Mouse (Mus musculus) retina, embryonic 14.5 days (tissue): Measurements from ENCODE around the gene Olfr102.

Source experiments
- DNase-seq: peaks from one replicate; pipeline ENCODE4 v3.0.0-alpha.2; 2015; ENCODE audit warnings: low spot score

Olfr102 gene

DNA sequence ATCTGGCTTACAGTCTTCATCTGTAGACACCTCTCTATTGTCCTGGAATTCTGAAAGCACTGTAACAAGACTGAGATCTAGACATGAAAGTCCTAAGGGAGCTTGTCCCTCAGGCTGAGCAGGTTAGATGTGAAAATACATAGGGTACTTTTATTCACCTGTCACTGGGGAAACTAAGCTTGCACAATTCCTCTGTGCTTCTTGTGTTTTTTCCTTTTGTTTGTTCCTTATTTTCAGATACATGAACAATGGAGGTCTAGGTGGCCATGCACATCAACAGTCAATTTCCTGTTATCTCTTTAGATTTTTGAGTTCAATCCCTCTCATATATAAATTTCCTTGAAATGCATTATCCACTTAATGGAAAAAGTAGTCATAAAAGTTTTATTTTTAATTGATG is at the start of gene Olfr102:
Olfr102 (minus strand) TSS at position 101 of the 400 bp plus-strand sequence.
- DNase-seq: no peak

DNA sequence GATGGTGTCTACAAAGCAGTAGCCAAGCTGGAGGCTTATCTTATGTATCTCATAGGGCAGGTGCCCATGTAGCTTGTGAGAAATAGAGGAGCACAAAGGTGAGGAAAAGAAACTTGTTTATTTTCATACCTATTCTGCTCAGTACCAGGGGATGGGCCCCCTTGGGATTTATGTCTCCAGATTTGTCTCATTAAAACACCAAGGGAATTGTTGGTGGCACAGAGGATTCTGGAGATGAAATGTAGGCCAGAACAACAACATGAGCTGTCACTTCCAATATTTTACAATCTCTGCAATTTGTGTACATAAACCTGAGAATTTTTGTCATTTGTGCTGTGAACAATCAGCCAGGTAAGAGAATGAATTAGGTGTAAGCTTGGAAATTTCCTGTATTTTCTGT is 42.4 kb upstream of the Olfr102 start, which contains the start of gene Olfr104-ps:
Olfr104-ps (plus strand) TSS at position 301 of the 400 bp plus-strand sequence.
- DNase-seq: no peak

DNA sequence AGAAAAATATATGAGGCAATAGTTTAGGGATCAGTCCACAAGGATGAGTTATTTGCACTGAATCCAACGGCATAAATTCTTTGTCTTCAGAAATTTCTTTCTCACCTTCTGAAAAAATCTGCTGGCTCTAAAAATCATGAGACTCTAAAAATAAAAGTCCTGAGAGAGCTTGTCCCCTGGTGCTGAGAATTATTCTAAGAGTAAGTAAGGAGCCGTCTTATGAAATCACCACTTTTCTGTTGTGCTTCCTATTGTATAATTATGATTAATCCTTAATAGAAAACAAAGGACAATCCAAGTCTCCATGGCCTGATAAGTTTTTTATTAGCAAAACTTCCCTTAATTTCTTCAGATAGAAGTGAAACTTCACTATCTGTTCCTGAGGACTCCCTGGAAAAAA is 22.7 kb upstream of the Olfr102 start, which contains the start of gene Olfr103:
Olfr103 (minus strand) TSS at position 101 of the 400 bp plus-strand sequence.
- DNase-seq: no peak

DNA sequence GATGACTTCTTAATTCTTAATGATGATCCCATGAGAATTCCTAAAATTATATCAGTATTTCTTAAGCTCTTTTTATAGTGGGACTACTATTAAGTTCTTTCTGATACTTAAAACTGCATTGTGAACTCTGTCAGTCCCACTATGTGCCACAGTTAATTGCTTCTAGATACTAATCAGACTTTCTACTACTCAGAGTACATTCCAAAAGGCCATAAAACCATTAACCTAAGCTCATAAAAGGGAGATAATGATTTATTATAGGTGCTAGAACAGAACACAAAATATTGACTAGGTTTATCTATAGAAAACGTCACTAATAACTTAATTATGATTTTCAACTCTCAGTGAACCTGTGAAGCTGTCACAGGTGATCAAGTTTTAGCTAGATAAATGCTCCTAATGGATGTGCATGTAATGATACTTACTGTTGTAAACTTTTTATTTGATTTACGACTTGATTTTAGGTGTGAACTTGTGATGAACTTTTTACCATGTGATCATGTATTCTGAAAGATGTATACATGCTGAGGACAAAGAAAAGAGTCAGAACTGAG is 6.6 kb downstream of the Olfr102 start:
- DNase-seq: no peak

DNA sequence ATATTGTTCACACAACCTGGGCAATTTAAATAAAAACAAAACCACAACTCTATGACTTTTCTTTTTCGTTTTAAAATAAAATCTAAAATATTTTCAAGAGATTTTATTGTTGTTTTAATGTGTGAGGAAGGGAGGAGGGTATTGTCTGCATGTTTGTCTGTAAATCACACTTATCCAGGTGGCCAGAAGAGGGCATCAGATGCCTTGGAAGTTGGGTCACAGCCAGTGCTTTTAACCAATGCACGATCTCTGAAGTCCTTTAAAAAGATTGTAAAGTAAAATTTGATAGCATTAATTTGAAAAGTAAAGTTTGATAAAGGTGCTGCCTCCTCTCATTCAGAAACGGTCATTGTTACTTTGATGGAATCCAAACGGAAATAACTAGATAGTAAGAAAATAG is 8.4 kb downstream of the Olfr102 start:
- peak; percentile 2 for DNase-seq

DNA sequence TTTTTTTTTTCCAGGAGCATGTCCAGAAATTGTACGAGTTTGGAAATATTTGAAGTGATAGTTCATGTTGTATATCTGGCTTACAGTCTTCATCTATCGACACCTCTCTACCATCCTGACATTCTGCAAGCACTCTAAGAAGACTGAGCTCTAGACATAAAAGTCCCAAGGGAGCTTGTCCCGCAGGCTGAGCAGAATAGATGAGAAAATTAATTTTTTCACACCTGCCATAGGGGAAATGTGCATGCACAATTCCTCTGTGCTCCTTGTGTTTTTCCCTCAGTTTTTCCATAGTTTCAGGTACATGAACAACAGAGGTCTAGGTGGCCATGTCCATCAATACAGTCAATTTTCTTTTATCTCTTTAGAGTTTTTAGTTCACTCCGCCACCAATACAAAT is 12.6 kb downstream of the Olfr102 start, which contains the start of gene Olfr101:
Olfr101 (minus strand) TSS at position 101 of the 400 bp plus-strand sequence.
- DNase-seq: no peak

DNA sequence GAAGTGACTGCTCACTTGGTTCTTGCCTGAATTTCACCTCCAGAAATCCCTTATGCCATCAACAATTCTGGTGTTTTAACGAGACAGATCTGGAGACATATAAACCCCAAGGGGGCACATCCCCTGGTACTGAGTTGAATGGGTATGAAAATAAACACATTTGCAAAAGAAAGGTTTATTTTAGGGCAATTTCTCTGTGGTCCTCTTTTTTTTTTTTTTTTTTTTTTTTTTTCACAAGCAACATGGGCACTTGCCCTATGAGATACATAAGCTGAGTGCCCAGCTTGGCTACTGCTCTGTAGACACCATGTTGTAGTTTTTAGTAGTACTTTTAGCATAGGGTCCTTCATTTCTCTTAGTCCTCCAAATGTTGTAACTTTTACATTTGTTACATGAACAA is 33.5 kb downstream of the Olfr102 start, which contains the start of gene Olfr99:
Olfr99 (minus strand) TSS at position 101 of the 400 bp plus-strand sequence.
- DNase-seq: no peak

DNA sequence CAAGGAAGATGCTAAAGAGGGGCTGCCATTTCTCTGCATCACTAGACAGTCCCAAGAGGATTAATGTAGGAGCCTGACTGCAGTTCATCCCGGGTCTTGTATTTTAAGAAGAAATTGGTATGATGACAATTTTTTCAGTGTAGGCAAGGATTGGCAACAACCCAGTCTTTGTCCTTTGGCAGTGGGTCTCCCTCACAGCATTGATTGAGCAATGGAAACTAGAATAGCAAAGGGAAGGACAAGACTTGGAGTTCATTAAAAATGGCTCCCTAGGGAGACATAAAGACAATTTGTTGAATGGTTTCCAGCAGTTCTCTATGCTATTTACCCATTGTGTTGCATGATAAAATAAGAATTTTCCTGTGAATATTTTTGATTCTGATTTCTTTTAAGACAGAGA is 36.5 kb downstream of the Olfr102 start:
- no peak for DNase-seq

DNA sequence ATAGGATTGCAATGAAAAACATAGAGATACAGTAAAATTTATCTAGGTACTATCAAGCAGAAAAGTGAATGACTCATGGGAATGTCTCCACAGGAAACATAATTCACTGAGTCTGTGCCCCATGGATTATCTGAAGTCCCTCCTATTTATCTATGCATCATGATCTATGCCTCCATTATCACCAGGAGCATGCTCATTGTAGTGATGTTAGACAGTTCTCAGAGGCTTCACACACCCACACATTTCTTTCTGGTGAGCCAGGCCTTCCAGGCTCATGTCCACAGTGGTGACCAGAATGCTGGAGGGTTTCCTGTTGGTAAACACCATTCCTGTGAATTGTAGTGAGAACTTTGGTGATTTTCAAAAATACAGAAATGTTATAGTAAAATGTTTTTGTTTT is 40.3 kb downstream of the Olfr102 start:
- no peak for DNase-seq

DNA sequence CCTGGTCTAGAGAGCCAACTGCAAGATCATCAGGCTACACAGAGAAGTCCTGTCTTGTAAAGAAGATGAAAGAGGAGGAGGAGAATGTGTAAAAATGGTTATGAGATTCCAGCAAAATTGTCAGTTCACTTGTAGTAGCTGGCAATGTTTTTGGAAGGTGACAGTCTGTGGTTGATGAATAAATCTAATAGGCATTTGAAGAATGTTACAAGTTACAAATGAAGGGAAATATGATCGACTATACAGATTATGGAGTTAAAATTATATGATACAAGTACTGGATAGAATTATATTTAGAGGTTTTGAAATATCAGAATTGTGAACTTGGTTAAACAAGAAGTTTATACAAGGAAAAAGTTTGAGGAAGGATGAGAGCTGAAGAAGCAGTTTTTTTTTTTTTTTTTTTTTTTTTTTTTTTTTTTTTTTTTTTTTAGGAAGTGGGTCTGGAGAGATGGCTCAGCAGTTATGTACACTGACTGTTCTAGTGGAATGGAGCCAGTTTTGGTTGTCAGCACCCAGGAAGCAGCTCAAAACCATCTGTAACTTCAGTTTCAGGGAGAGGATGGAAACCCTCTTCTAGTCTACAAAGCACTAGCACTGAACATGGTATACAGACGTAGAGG is 41.1 kb downstream of the Olfr102 start:
- DNase-seq: no peak

DNA sequence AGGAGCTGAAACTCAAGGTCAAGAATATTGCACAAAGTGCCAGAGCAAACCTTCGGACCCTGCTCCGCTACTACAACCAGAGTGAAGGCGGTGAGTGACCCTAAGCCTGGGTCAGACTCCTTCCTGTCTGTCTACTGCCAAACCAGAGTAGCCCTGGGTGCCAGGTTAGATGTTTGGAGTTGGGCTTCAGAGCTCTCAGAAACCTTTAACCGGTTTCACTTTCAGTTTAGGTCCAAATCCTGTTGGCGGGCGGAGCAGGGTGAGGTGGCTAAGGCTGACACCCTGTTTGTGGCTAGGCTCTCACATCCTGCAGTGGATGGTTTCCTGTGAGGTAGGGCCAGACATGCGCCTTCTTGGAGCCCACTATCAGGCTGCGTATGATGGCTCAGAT is 46.2 kb downstream of the Olfr102 start:
- DNase-seq: no peak

DNA sequence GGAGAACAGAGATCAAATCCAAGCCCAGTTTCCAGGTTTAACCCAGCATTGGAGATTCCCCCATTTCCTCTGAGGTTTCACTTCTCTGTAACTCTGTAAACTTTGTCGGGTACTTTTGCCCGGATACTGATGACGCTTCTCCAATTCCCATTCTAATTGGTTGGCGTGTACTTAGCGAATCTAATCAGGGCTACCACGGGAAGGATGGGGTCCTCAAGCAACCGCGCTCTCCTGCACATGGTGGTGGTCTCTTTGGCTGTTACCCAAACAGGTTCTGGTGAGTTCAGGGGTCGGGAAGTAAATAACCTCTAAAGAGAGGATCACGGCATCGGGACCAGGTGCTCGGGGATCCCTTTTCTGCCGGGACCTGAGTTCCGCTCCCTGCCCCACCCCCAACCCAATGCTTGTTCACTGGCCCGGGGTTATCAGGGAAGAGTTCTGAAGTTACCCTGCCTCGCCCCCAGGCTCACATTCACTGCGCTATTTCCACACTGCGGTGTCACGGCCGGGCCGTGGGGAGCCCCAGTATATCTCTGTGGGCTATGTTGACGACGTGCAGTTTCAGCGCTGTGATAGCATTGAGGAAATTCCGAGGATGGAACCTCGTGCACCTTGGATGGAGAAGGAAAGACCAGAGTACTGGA is 46.7 kb downstream of the Olfr102 start, which contains the start of gene H2-M3:
H2-M3 (plus strand) TSS at position 163 of the 644 bp plus-strand sequence.
- peak; percentile 92 for DNase-seq

DNA sequence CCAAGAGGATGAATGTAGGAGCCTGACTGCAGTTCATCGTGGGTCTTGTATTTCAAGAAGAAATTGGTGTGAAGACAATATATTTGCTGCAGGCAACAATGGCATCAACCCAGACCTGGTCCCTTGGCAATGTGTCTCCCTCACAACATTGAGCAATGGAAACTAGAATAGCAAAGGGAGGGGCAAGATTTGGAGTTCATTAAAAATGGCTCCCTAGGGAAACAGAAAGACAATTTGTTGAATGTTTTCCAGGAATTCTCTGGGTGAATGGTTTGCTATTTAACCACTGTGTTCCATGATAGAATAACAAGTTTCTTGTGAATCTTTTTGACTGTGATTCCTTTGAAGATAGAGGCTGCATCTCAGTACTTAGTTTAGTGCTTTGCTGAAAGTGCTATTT is 53.2 kb downstream of the Olfr102 start, which contains the start of gene Olfr98:
Olfr98 (minus strand) TSS at position 124 of the 400 bp plus-strand sequence.
- no peak for DNase-seq
